Mouse (Mus musculus) thymus, adult 2 months (tissue): ENCODE measurements around the gene Tssk2.

Experiments
- CTCF ChIP-seq: fragments of 200-500 bp; IDR thresholded peaks from 2 replicates; pipeline ENCODE4 v1.5.1; 2012; ENCODE audit warnings: mild to moderate bottlenecking, control low read depth, low read length, moderate library complexity, borderline replicate concordance; ENCODE audit not compliant: control insufficient read depth, poor library complexity, insufficient read depth; ENCODE audit errors: extremely low read depth
- POLR2A ChIP-seq: fragments of 200-500 bp; IDR thresholded peaks from 2 replicates; pipeline ENCODE4 v1.6.1; 2012; ENCODE audit warnings: mild to moderate bottlenecking, low read length, control low read depth, moderate library complexity; ENCODE audit not compliant: control insufficient read depth, poor library complexity, insufficient read depth; ENCODE audit errors: extremely low read depth

DNA sequence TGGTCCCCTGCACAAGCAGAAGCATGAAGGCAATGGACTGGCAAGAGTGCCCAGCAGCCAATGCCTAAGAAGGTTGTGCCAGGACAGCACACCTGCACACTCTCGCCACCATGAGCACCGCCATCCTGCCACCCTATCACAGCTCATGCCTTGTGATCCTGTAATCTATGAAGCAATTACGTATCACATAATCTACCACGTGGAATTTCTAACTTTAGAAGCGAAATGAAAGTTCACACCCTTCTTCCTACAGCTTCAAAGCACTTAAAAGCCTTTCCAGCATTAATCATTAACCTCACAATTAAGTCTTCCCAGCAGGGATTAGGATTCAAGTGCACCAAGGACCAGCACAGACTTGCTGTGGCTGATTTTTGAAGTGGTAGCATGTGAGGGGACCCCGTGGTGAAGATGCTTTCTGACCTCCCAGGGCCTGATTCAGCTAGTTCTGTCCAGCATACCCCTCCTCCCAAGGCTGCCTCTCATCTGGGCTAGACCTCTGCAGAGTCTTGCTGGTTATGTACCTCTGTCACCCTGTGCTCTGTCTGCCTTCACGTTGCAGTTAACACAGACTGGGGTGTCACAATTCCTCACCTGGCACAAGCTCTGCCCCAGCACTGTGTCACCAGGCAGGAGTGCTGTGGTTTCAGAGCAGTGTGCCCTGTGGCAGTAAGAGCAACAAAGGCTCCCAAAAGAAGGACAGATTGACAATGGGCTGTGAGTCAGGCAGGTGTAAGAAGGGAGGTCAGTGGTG lies 46.8 kb downstream of the Tssk2 start:
- TF ChIP-seq POLR2A (no peak), CTCF (no peak)
